Mouse (Mus musculus) heart, adult 2 months (tissue): ENCODE results near the gene Mettl7a1.
"Not testable (repeated sequence)": the region's sequence is repeated elsewhere in the genome, so short reads cannot be mapped to it uniquely, and the experiment has no call there.

Experiments
- CTCF ChIP-seq: fragments of 200-600 bp; IDR thresholded peaks from 2 replicates; pipeline ENCODE4 v1.8.1; 2022; ENCODE audit warnings: antibody characterized with exemption, mild to moderate bottlenecking, moderate library complexity
- EP300 ChIP-seq: fragments of 200-500 bp; IDR thresholded peaks from 2 replicates; pipeline ENCODE4 v1.6.1; 2011; ENCODE audit warnings: low read depth, low read length, control low read depth; ENCODE audit not compliant: insufficient read depth
- POLR2A ChIP-seq: fragments of 200-500 bp; IDR thresholded peaks from 2 replicates; pipeline ENCODE4 v1.6.1; 2011; ENCODE audit warnings: mild to moderate bottlenecking, low read depth, low read length, control low read depth; ENCODE audit not compliant: insufficient read depth

DNA sequence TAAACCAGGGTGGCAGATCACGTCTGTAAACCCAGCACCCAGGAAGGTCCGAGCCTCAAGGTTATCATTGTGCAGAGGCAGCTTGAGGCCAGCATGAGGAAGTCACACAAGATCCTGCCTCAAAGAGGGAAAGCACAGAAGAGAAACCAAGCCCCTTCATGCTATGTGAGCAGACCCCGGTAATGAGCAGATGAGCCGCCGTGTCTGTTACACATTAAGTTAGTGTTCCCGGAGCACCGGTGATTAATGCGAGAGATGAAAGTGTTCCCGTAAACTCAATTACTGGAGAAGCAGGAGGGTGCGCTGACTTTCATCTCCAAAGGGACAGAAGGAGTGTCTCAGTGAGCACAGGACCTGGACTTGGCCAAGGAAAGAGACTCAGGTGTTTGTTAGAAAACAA lies 25.4 kb downstream of the Mettl7a1 start:
- TF ChIP-seq CTCF, POLR2A, EP300: not testable (repeated sequence)
